Mouse (Mus musculus): ENCODE measurements around the gene Aimp1.

The Aimp1 gene

GRCm38 (mm10) chr3:132684231-132684928 lies at the start of gene Aimp1:
TSS of gene Aimp1 (minus strand) at chr3:132684370.
- no peak for DNase-seq (ENCODE audit: low spot score)

- DNase-seq (ENCODE audit: low spot score), result no peak
These were observed 40.2 kb upstream of the Aimp1 start for GRCm38 (mm10) chr3:132724326-132724725.

DNA sequence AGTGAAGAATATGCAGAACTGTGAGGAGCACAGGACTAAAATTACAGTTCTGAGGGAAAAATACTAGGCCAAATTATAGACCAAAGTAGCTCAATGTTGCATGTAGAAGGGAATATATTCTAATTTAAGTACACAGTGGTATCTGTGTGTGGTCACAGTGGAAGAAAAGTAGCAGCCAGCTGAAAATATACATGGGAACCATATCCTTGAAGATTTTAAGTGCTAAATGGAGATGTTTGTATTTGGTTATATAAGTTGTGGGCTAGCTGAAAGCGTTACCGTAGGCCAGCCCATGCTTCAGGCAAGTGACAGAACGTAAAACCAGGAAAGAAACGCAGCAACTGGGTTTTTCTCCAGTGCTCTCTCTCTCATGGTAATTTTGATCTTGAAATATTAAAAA lies 33.1 kb upstream of the Aimp1 start:
- DNase-seq (ENCODE audit: low spot score), result no peak

DNA sequence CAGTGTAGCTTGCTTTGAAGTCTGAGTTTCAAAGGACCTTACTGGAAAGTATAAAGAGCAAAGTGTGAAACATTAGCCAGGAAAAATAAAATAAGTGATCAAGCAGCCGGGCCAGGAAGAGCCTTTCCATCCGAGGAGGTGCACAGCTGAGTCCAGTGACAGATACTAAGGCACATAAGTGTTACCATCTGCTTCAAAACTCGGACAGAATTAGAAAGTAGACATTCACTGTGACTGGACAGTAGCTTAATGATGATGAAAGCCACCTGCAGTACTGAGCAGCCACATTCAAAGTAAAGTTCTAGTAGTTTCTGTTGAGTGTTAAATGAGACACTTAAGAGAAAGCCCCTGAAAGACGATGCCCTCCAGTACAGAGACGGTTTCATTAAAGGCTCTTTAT lies 29.7 kb upstream of the Aimp1 start:
- no peak for DNase-seq (ENCODE audit: low spot score)

- no peak for DNase-seq (ENCODE audit: low spot score)
These were observed 22.8 kb upstream of the Aimp1 start for GRCm38 (mm10) chr3:132706977-132707376.

- DNase-seq (ENCODE audit: low spot score), result no peak
These were observed 20.0 kb upstream of the Aimp1 start for GRCm38 (mm10) chr3:132704216-132704615.

- no peak for DNase-seq (ENCODE audit: low spot score)
These were observed 17.2 kb upstream of the Aimp1 start for GRCm38 (mm10) chr3:132701368-132701767.

DNA sequence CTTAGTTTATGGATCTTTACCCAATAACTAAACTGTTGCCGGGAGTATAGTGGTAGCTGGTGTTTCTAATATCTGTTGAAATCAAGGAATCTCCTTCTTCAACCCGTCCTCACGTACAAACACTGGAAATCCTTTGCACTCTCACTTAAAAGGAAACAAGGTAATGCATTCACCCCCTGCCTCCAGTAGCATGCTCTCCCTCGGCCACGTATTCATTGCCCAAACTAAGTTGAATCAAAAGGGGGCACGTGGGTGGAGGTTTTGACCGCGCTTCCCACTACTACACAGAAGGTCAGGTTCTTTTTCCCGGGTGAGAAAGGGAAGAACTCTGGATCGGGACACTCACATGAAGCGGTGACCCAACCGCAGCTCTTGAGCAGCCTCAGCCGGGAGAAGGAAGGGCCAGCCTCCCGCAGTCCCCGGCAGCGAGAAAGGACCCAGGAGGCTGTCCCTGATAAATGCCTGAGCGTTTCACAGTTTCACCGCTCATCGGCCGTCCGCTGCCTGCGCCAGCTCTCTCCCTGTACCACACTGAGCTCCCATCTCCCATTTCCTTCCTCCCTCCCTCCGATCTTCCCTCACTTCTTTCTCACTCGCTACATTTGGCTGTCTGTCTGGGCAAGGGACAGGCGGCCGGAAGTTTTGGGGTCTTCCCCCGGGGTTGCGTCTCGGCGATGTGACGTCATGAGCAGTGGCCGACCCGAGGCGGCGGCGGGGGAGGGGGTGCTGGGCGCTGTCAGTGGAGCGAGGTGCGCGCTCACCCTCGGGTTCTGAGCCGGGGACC lies 531 bp downstream of the Aimp1 start, which contains the start of gene Tbck:
Gene Tbck, plus strand, starts transcription at position 698 of the 784 bp plus-strand sequence.
- DNase-seq (ENCODE audit: low spot score), result peak; percentile 93

DNA sequence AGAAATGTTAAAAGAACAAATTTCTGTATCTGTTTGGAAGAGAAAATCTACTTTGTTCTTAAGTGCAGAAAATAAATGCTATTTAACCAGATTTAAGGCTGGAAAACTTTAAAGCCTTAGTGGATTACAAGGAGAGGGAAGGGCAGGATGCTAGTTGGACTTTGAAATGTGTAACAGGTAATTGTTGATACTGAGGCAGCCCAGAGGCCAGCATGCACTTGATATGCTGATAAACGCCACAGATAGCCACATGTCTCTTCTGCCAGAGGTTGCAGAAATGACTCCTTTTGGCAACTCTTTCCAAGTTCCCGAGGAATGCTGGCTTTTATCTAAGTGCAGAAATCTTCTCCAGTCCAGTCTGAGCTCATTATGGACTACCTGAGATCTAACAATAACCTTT lies 6.7 kb downstream of the Aimp1 start:
- DNase-seq (ENCODE audit: low spot score), result no peak

DNA sequence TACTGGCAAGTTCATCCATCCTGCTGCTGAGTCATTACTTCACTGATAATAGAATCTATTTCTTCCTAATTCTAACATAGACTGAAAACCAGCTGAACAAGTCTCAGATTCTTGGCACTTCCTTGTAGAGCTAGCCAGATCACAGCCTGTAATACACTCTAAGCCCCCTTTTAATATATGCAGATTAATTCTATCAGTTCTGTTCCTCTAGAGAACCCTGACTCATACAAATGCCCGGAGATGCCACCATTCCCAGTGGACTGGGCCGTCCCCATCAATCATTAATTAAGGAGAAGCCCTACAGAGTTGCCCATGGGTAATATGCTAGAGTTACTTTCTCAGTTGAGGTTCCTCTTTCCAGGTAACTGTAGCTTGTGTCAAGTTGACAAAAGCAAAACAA lies 28.2 kb downstream of the Aimp1 start:
- DNase-seq (ENCODE audit: low spot score), result no peak

- DNase-seq (ENCODE audit: low spot score), result no peak
These were observed 30.2 kb downstream of the Aimp1 start for GRCm38 (mm10) chr3:132653959-132654358.

GRCm38 (mm10) chr3:132651776-132652175 lies 32.4 kb downstream of the Aimp1 start:
- DNase-seq (ENCODE audit: low spot score), result no peak

DNA sequence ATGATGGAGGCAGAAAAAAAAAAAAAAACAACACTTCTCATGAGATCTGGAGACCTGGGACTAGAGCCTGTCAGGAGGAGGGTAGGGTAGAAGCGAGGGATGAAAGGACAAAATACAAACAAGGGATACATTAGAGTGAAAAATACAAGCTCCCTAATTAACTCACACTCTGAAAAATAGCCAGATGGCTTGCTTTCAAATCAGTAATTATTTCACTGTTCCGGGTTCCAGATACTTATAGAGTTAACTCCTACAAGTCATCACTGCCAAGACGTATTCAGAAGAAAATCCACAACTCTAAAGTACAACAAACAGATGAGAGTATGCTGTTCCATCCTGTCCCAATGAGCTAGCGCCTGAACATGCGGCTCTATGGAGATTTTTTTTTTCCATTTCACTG lies 34.0 kb downstream of the Aimp1 start:
- DNase-seq (ENCODE audit: low spot score), result no peak

DNA sequence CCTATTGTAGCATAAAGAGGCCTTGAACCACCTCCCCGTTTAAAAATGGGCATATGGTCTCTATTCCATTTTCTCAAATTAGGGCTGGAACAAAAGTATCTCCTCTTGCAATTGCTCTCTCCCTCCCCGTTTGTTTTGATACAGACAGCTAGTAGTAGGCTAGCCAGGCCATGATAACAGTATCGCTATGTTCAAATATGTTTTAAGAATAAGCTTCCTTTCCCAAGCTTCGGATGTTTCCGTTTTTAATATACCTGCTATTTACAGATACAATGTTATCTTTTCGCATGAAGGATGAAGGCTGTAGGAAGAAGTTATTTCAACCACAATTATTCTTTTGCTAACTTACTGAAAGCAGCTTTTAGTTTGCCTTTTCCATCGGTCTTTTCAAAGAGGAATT lies 34.8 kb downstream of the Aimp1 start:
- no peak for DNase-seq (ENCODE audit: low spot score)

GRCm38 (mm10) chr3:132646814-132647213 lies 37.4 kb downstream of the Aimp1 start:
- DNase-seq (ENCODE audit: low spot score), result no peak

DNA sequence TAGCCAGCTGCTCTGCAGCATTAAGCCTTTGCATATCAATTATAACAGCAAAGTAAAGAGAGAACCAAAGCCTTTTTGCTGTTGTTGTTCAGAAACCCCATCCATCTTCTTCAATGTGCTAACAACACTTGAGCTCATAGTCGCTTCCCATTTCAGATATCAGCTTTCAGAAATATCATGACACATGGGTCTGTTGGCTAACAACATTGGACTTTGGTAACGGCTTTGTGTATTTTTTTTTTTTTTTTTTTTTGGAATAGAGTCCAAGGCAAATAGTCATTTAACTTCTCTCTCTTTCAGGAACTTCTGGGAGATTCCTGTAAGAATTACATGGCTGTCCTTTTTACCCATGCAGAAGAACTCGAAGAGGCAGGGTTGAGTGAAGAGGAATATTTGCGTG lies 40.1 kb downstream of the Aimp1 start:
- no peak for DNase-seq (ENCODE audit: low spot score)

- no peak for DNase-seq (ENCODE audit: low spot score)
These were observed 47.1 kb downstream of the Aimp1 start for GRCm38 (mm10) chr3:132637080-132637479.

DNA sequence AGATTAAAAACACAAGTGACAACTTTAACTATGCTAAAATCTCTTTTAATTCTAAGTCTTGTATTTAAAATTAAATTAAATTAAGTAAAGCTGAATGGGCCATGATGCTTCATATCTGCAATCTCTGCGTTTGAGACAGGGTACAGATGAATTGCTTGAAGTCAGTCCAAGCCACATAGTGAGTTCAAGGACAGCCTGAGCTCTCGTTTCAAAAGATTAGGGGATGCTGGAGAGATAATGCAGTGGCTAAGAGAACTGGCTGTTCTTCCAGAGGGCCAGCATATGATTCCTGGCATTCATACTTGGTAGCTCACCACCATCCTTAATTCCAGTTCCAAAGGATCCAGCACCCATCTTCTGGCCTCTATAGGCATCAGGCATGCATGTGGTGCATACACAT lies 50.9 kb downstream of the Aimp1 start:
- peak; percentile 10 for DNase-seq (ENCODE audit: low spot score)

DNA sequence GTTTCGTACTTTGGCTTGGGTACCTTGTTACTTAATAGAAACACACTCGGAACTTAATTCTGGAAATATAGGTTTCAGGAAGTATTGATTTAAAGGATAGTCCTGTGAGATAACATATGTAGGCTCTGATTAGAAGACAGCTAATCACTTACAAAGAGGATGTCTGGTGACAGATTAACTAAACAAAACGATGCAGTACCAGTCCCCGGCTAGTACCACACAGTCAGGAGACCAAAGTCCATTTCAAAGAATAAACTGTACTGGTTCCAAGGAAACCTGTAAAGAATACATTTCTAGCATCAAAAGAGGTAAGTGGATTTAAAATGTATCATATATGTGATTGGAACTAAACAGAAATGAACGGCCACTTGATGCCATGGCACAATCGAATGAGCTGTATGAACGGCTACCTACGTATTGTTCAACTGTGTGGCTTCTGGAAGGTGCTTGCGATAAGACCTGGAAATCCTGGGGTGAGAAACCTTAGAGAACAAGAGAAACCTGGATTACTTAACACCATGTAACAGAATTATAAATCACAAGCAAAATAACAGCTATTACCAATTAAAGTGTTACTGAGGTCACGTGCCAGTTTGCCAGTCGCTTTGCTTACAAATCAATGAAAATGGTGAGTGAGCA lies 54.5 kb downstream of the Aimp1 start, which contains the start of gene Gimd1:
Gene Gimd1, plus strand, starts transcription at position 220 of the 639 bp plus-strand sequence.
- DNase-seq (ENCODE audit: low spot score), result no peak

- DNase-seq (ENCODE audit: low spot score), result no peak
These were observed 55.4 kb downstream of the Aimp1 start for GRCm38 (mm10) chr3:132628741-132629140.

Data from testis, postnatal 14 days (tissue).